Mouse (Mus musculus) large intestine, adult 2 months (tissue): ENCODE measurements around the gene Pdf. TPM values are rescaled to one million over a fixed set of nuclear protein-coding genes. Genes with fewer than 3 reads are reported as not detected.
A peak's percentile ranks its signal among the peaks of the same experiment; 100 is the strongest.
"Not testable (repeated sequence)": the region's sequence is repeated elsewhere in the genome, so short reads cannot be mapped to it uniquely, and the experiment has no call there.

Source experiments
- DNase-seq: peaks from one replicate; pipeline ENCODE4 v3.0.0-alpha.2; 2012; ENCODE audit warnings: low read depth, low spot score
- WGBS: fragments of 180-500 bp; shearing (Covaris S2); methylation state at CpG from one replicate; pipeline ENCODE4 v1.1.7; 2018; 5-methylcytosine and 5-hydroxymethylcytosine counted together
- polyA plus RNA-seq: library from polyadenylated mRNA; depleted of rRNA; stranded (reverse); fragments of >200 nt; gene quantifications from 2 replicates; pipeline ENCODE4 v1.2.3, GENCODE M21; 2012

The Pdf gene
- polyA plus RNA-seq, 1 experiment, result 18.0 TPM

DNA sequence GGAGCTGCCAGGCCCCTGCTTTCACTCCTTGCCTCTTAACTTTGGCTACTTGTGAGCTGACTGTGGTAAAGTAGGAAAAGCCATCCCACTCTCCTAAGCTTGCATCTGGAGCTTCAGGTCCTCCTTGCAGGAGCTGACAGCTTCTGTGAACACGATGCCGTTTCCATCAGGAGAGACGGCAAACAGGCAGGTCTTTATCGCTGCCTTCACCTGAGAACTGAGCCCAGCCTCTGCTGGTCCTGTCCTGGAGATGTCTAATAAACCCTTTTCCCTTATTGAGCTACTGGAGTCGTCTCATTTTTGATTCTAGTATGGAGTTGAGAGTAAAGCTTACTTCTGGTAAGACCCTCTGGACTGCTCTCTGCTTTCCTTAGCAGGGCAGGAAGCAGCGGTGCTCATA, 2.9 kb downstream of the Pdf start:
- no peak for DNase-seq
- WGBS, result 91% methylated on average over 6 of the region's 6 CpGs

DNA sequence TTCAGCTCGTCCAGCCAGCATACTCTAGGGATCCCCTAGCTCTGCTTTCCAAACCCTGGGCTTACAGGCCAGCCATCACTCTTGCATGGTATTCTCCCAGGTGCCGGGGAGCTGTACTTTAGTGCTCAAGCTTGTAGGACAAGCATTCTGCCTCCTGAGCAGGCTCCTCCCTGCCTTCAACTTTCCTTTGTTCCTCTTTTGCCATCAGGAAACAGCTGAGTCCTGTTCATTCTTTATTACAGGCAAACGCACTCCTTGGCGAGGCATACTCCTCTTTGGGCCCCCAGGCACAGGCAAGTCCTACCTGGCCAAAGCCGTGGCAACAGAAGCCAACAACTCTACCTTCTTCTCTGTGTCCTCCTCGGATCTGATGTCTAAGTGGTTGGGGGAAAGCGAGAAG, 7.8 kb downstream of the Pdf start:
- WGBS, result 76% methylated on average over 7 of the region's 7 CpGs
- no peak for DNase-seq

DNA sequence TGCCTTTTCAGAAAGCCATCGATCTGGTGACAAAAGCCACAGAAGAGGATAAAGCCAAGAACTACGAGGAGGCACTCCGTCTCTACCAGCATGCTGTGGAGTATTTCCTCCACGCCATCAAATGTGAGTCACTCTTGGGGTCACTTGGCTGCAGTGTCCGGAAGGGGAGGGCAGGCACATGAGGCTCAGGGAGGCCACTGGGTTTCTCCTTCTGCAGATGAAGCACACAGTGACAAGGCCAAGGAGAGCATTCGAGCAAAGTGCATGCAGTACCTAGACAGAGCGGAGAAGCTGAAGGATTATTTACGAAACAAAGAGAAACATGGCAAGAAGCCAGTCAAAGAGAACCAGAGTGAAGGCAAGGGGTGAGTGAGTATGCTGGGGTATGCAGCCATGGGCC, 11.8 kb downstream of the Pdf start:
- no peak for DNase-seq
- 76% methylated on average over 8 of the region's 8 CpGs for WGBS

DNA sequence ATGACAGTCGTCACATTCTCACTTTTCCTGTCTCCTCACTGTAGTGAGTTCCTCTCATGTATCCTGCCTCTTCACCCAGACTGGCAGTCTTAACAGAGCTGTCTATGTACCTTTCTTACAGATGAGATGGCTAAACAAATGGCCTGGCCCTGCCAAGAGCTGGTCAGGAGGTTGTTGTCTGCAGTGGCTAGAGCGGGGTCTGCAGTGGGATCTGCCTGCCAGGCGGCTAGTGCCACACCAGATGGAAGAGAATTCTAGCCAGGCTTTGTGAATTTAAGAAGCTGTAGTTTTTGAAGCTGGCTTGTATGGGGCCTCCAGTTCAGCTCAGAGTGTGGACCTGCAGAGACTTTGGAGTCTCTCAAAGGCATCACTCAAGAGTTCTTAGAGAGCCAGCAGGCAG, 12.8 kb downstream of the Pdf start:
- 96% methylated on average over 3 of the region's 3 CpGs for WGBS
- no peak for DNase-seq

DNA sequence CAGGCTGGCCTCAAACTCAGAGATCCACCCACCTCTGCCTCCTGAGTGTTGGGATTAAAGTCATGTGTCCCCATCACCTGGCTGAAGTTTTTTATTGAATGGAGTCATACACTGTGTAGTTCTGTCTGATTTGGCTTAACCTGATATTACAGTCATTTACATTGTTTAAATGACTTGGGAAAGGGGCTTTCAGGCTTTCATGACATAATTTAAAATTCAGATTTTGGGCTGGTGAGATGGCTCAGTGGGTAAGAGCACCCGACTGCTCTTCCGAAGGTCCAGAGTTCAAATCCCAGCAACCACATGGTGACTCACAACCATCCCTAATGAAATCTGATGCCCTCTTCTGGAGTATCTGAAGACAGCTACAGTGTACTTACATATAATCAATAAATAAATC, 14.8 kb downstream of the Pdf start:
- DNase-seq, result not testable (repeated sequence)
- WGBS, result 83% methylated on average over 2 of the region's 2 CpGs

DNA sequence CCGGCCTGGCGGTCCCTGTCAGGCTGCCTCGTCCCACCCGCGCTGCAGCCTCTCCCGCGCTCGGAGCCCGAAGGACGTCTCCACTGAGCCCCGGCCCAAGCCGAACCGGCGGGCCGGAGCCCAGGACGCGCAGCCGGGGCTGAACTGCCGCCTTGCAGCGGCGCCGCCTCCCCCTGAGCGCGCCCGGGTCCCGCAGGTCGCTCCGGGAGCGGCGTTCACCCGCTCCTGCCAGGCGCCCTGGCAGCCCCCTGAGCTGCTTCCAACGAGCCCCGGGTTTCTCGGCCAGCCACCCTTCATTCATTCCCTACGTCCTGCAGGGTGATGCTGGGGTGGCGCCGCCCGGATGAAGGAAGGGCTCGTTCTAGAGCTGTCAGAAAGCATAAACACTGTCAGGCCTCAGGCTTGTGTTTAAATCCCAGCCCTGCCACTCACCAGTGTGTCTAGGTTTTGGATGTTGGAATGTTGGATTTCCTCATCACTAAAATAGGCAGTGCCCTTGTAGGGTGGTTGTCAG, 16.8 kb downstream of the Pdf start:
- under 1% methylated on average over 40 of the region's 40 CpGs for WGBS
- DNase-seq, result no peak

DNA sequence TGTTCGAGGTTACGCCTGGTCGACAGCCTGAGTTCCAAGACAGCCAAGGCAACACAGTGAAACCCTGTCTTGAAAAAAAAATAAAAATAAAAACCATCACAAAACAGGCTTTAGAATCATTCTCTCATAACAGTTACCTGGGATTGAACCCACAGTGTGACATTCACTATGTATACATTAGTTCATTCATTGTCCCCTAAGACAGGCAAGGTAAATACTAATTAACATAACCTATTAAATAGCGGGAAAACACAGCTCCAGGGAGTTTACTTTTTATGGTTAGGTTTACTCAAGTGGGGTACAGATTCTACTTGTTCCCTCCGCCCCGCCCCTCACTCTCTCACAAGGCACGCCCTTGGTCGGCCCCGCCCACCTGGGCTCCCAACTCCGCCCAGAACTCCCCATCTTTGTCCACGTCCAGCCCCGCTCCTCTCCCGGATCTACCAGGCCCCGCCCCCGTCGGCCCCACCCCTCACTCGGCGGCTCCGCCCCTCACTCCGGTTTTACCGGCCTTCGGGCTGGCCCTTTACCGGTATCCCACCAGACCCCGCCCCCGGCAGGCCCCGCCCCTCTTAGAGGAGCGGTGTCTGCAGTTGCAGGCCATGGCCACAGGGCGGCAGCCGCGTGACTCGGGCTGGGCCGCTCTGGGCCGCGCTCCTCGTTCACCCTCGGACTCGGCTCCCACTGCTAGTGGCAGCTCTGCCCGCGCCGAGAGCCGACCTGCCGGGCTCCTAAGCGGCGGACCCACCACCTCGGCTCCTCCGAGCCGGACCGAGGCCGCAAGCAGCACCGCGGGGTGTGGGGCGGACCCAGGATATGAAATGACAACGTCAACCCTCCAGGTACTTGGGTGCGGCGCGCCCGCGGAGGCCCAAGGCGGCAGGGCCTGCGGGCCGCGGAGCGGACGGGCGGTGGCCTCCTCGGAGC, 17.5 kb downstream of the Pdf start, which contains the start of gene Vps4a:
Vps4a (plus strand) TSS at position 573 of the 927 bp plus-strand sequence.
- 4% methylated on average over 66 of the region's 66 CpGs for WGBS
- peak; percentile 76 for DNase-seq

DNA sequence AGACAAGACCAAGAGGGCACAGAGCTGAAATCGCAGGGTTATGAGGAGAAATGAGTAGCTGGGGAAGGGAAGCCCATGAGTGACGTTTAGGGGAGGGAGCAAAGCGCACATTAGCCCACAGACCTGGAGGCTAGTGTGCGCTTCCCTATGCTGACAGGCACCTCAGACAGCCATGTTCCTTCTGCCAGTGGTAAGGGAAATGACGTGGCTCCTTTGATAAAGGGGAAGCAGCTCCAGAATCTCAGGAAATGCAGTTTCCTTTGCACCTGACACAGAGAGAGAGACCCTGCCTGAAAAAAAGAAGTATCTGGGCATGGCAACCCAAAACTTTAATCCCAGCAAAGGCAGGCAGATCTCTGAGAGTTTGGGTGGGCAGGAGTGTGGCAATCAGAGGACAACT, 18.4 kb downstream of the Pdf start:
- WGBS, result 67% methylated on average over 5 of the region's 5 CpGs

DNA sequence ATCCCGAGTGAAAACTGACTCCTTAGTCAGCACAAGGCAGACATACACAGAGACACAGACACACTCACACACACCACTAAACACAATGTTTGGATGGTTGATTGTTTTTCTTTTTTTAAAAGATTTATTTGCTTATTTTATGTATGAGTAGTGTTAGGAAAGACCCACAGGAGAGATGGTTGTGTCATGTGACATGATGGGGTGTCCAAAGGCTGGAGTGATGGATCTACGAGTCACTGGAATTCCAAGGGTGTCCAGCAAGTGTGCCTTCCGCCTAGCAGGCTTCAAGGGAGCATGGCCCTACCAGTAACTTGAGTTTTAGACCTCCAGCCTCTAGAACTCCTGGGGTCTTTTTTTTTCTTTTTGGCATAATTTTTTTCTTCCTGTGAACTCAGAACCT, 19.1 kb downstream of the Pdf start:
- 72% methylated on average over 3 of the region's 3 CpGs for WGBS
- no peak for DNase-seq

More for the DNA sequence above, 18.4 kb downstream of the Pdf start:
- DNase-seq, result no peak

DNA sequence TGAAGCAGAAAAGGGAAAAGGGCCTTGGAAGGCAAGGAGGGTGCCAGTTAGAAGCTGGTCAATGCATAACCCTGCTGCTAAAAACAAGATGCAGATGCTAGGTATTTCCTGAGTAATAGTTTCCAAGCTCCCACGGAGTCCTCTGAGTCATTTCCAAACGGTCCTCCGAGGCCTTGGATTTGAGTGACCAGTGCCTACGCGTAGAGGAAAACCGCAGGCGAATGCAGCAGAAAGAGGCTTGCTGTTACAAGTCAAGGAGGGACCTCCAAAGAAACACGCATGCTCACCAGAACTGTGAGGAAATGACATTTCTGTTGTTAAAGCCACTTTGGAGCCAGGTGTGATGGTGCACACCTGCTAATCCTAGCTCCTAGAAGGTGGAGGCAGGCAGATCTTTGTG, 24.9 kb downstream of the Pdf start:
- DNase-seq, result no peak
- WGBS, result 89% methylated on average over 8 of the region's 8 CpGs

DNA sequence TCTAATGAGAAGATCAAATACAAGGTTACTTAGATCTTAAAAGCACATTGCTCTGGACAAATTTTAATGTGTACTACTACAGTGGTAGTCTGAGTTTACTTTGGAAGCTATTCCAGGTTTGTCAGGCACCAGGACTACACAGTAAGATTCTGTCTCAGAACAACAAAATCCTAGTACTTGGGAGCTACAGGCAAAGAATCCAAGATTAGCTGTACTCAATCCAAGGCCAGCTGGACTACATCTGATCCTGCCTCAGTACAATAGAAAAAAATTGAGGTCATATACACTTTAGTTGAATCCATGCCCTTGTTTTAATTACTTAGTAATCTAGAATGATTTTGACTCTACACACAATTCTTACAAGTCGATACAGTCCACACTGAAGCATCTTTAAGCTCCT, 33.5 kb downstream of the Pdf start:
- WGBS, result 80% methylated on average over 1 of the region's 1 CpGs
- no peak for DNase-seq

DNA sequence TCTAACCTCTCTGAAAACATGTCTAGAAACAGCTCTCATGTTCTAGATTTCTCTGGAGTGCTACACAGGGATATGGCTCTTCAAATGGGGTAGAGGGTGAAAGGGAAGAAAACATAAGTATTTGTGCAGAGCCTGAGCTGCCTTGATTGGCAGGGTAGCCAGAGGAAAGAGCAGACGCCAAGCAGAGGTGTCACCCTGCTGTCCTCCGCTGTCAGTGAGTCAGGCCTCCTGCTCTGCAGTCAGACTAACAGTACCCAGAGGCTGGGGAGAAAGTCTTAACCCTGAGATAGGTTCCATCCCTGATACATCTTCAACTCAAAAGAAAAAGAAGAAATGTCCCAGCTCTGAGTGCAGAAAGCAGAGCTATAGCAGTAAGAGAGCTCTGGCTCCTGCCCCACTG, 35.7 kb downstream of the Pdf start:
- DNase-seq, result no peak
- 92% methylated on average over 2 of the region's 2 CpGs for WGBS

DNA sequence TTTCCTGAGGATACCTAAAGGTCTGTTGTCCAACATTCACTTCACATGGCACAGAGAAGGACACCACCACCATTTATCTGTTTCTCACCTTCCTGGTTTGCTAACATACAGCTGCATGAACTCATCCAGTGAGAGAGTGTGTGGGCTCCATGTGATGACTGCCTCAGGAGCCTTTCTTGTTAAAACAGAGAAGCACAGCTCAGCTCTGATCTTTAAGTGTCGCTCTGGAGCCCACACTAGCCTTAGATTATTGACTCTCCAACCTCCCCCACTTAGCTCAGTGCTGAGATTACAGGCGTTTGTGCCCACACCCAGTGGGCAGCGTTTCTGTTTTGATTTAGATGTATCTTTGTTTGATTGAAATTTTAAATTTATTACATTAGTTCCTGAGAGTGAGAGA, 40.6 kb downstream of the Pdf start:
- WGBS, result 85% methylated on average over 3 of the region's 3 CpGs
- DNase-seq, result no peak

DNA sequence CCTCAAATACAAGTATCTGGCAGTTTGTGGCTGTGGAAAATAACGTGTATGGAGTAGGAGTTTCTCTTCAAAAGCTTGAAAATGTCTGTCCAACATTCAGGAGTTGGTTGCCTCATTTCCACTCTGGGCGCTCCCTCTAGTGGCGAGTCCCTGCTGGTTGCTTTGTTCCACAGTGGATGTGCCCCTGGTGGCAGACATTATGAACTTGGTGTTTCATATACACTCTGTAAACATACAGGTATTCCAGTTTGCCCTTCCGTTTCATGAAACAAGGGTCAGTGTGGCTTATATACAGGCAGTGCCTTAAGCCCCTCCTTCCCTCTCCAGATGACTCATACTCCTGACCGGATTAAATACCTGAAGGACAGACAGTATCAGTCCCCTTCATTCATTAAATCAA, 45.9 kb downstream of the Pdf start:
- 10% methylated on average over 5 of the region's 5 CpGs for WGBS
- peak; percentile 64 for DNase-seq

DNA sequence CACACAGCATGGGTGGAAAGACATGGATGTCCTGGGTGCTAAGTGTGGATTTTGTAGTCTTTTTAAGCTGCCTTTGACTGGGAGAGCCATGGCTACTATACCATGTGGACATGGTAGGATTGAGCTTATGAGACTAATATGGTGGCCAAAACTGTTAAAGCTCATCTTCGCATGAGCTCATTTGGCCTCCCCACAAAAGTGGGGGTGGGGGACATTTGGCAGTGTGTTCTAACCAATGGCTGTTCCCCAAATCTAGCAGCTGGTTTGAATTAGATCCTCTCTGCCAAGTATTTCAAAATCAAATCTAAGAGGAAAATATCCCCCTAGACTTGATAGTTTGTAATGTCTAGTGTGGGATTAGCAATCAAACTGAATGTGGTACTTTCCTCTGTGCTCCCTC, 49.3 kb downstream of the Pdf start:
- DNase-seq, result no peak
- WGBS, result 59% methylated on average over 1 of the region's 1 CpGs

DNA sequence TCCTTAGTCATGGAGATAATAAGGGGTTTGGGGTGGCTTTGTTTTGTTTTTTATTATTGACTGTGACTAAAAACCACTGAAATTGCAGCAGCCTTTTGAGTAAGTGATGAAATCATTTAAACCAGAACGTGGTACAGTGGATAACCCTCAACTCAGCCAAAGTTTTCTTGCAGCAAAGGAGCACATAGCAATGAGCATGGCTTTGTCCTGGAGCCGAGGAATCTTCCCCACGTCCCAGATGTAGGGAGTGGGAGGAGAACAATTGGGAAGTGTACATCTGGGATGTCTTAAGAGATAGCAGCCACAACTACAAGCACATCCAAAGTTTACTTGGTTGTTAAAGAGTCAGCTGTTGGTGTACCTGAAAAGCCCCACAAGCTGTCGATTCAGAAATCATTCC, 51.0 kb downstream of the Pdf start:
- no peak for DNase-seq
- WGBS, result 84% methylated on average over 4 of the region's 4 CpGs

DNA sequence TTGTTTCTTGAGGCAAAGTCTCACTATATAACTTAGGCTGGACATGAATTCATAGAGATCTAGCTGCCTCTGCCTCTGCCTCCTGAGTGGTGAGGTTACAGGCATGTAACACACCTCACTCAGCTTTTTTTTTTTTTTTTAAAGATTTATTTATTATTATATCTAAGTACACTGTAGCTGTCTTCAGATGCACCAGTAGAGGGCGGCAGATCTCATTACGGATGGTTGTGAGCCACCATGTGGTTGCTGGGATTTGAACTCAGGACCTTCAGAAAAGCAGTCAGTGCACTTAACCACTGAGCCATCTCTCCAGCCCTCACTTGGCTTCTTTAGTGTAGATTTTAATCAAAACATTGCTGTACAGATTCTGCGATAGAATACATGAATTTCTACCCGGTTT, 52.1 kb downstream of the Pdf start:
- WGBS, result 87% methylated on average over 4 of the region's 4 CpGs
- not testable (repeated sequence) for DNase-seq
